Mouse (Mus musculus) forebrain, postnatal 0 days (tissue): ENCODE results near the gene Borcs5. TPM values are rescaled to one million over a fixed set of nuclear protein-coding genes. Genes with fewer than 3 reads are reported as not detected.
A peak's percentile ranks its signal among the peaks of the same experiment; 100 is the strongest.

Experiments
- ATAC-seq: fragments of 200-750 bp; cut with Nextera tagmentation; 2 replicates; pipeline ENCODE4 v1.8.0; 2017; ENCODE audit warnings: mild to moderate bottlenecking, moderate library complexity
- DNase-seq: peaks from one replicate; pipeline ENCODE4 v3.0.0-alpha.2; 2015
- H3K27ac ChIP-seq: fragments of 300-500 bp; sonication (generic); 2 replicates; pipeline ENCODE4 v1.5.1; 2014; ENCODE audit warnings: low read depth, mild to moderate bottlenecking, antibody characterized with exemption, low read length, moderate library complexity, mixed read lengths
- H3K27me3 ChIP-seq: fragments of 300-500 bp; sonication (generic); 2 replicates; pipeline ENCODE4 v1.6.1; 2014; ENCODE audit warnings: mild to moderate bottlenecking, low read length, mixed read lengths; ENCODE audit not compliant: insufficient read depth
- H3K36me3 ChIP-seq: fragments of 300-500 bp; sonication (generic); 2 replicates; pipeline ENCODE4 v1.6.1; 2014; ENCODE audit warnings: mild to moderate bottlenecking, moderate library complexity; ENCODE audit not compliant: insufficient read depth
- H3K4me1 ChIP-seq: fragments of 300-500 bp; sonication (generic); 2 replicates; pipeline ENCODE4 v1.6.1; 2014; ENCODE audit warnings: antibody characterized with exemption; ENCODE audit not compliant: insufficient read depth
- H3K4me2 ChIP-seq: fragments of 300-500 bp; sonication (generic); 2 replicates; pipeline ENCODE4 v1.6.1; 2014; ENCODE audit warnings: low read depth, mild to moderate bottlenecking, moderate library complexity
- H3K4me3 ChIP-seq: fragments of 300-500 bp; sonication (generic); 2 replicates; pipeline ENCODE4 v1.5.1; 2014; ENCODE audit warnings: low read depth, low read length, mixed read lengths
- H3K9ac ChIP-seq: fragments of 300-500 bp; sonication (generic); 2 replicates; pipeline ENCODE4 v1.6.1; 2014; ENCODE audit warnings: mild to moderate bottlenecking
- H3K9me3 ChIP-seq: fragments of 300-500 bp; sonication (generic); 2 replicates; pipeline ENCODE4 v1.6.1; 2016; ENCODE audit warnings: low read length
- CTCF ChIP-seq: sonication (generic); IDR thresholded peaks from 2 replicates; pipeline ENCODE4 v1.5.1; 2016; ENCODE audit warnings: antibody characterized with exemption, control low read depth, low read depth
- WGBS: fragments of 180-500 bp; shearing (Covaris S2); extraction: QIAGEN DNeasy Blood & Tissue Kit; methylation state at CpG from one replicate; pipeline ENCODE4 v1.1.7; 2014; 5-methylcytosine and 5-hydroxymethylcytosine counted together
- polyA plus RNA-seq: library from polyadenylated mRNA; unstranded; fragments of >200 nt; fragmentation: Nextera tagmentation; extraction: Ambion mirVana; gene quantifications from 2 replicates; pipeline ENCODE4 v1.2.1, GENCODE M21; 2015
- total RNA-seq: library from RNA; depleted of rRNA; stranded (reverse); fragments of >200 nt; gene quantifications from 2 replicates; pipeline ENCODE4 v1.2.3, GENCODE M21; 2014

Borcs5 gene
- total and polyA plus RNA-seq, 2 experiments from 2014 or later, result 41.2 to 42.6 TPM

- 42% methylated on average over 2 of the region's 2 CpGs for WGBS
- peak; percentile 58 for ATAC-seq
These were observed 45.7 kb downstream of the Borcs5 start for GRCm38 (mm10) chr6:134685040-134685439.

GRCm38 (mm10) chr6:134685515-134685914 lies 46.2 kb downstream of the Borcs5 start:
- Histone ChIP-seq H3K4me1 (no peaks in the 10 kb centered on the region; the same call in 1 of the 2 replicates), H3K9me3 (no peaks in the 10 kb centered on the region), H3K27me3 (no peaks in the 10 kb centered on the region), H3K4me3 (no peak overlapping the region), H3K9ac (no peak overlapping the region), H3K36me3 (peaks cover 4% of the 10 kb centered on the region; the same call in 1 of the 2 replicates), H3K4me2 (no peak overlapping the region), H3K27ac (no peak overlapping the region; the same call in 1 of the 2 replicates)
- 78% methylated on average over 6 of the region's 6 CpGs for WGBS
- no peak for TF ChIP-seq CTCF
- DNase-seq (no peak), ATAC-seq (0 out of 2 replicates have a peak, but pooled peaks have one; percentile 12)

More at GRCm38 (mm10) chr6:134685040-134685439, 45.7 kb downstream of the Borcs5 start:
- H3K27me3 ChIP-seq, result no peaks in the 10 kb centered on the region
- H3K4me2 ChIP-seq, result no peak overlapping the region
- H3K4me3 ChIP-seq, result no peak overlapping the region
- H3K4me1 ChIP-seq, result no peaks in the 10 kb centered on the region; the same call in 1 of the 2 replicates
- TF ChIP-seq CTCF, result no peak
- H3K27ac ChIP-seq, result peak overlapping the region; percentile 21; the same call in 1 of the 2 replicates
- peaks cover 4% of the 10 kb centered on the region; the same call in 1 of the 2 replicates for H3K36me3 ChIP-seq
- no peak overlapping the region for H3K9ac ChIP-seq
- no peaks in the 10 kb centered on the region for H3K9me3 ChIP-seq
- peak; percentile 8 for DNase-seq

GRCm38 (mm10) chr6:134694498-134694897 lies 55.2 kb downstream of the Borcs5 start:
- DNase-seq (no peak), ATAC-seq (no peak)
- Histone ChIP-seq H3K9ac (no peak overlapping the region), H3K4me2 (no peak overlapping the region), H3K36me3 (no peaks in the 10 kb centered on the region), H3K9me3 (no peaks in the 10 kb centered on the region), H3K27me3 (no peaks in the 10 kb centered on the region), H3K4me1 (no peaks in the 10 kb centered on the region), H3K27ac (no peak overlapping the region), H3K4me3 (no peak overlapping the region)
- 93% methylated on average over 6 of the region's 6 CpGs for WGBS
- no peak for TF ChIP-seq CTCF

- 94% methylated on average over 3 of the region's 3 CpGs for WGBS
- Histone ChIP-seq H3K36me3 (no peaks in the 10 kb centered on the region), H3K4me1 (no peaks in the 10 kb centered on the region), H3K27ac (no peak overlapping the region), H3K4me2 (no peak overlapping the region), H3K9me3 (no peaks in the 10 kb centered on the region), H3K4me3 (no peak overlapping the region), H3K27me3 (no peaks in the 10 kb centered on the region), H3K9ac (no peak overlapping the region)
- TF ChIP-seq CTCF, result no peak
- ATAC-seq, result no peak
- DNase-seq, result no peak
These were observed 55.7 kb downstream of the Borcs5 start for GRCm38 (mm10) chr6:134694988-134695387.

GRCm38 (mm10) chr6:134695625-134696024 lies 56.3 kb downstream of the Borcs5 start:
- H3K4me2 ChIP-seq, result no peak overlapping the region
- no peak overlapping the region for H3K27ac ChIP-seq
- 80% methylated on average over 3 of the region's 3 CpGs for WGBS
- no peaks in the 10 kb centered on the region for H3K36me3 ChIP-seq
- H3K4me3 ChIP-seq, result no peak overlapping the region
- DNase-seq (no peak), ATAC-seq (0 out of 2 replicates have a peak, but pooled peaks have one; percentile 28)
- H3K9me3 ChIP-seq, result no peaks in the 10 kb centered on the region
- no peaks in the 10 kb centered on the region for H3K27me3 ChIP-seq
- no peaks in the 10 kb centered on the region for H3K4me1 ChIP-seq
- H3K9ac ChIP-seq, result no peak overlapping the region
- no peak for TF ChIP-seq CTCF

- Histone ChIP-seq H3K4me1 (no peaks in the 10 kb centered on the region), H3K27me3 (no peaks in the 10 kb centered on the region), H3K9ac (no peak overlapping the region), H3K9me3 (no peaks in the 10 kb centered on the region), H3K4me3 (no peak overlapping the region), H3K4me2 (no peak overlapping the region), H3K36me3 (no peaks in the 10 kb centered on the region), H3K27ac (no peak overlapping the region)
- WGBS, result 61% methylated on average over 4 of the region's 4 CpGs
- TF ChIP-seq CTCF, result no peak
- ATAC-seq (peak; percentile 86), DNase-seq (peak; percentile 61)
These were observed 56.8 kb downstream of the Borcs5 start for GRCm38 (mm10) chr6:134696146-134696545.

- Histone ChIP-seq H3K36me3 (no peaks in the 10 kb centered on the region), H3K4me2 (no peak overlapping the region), H3K9ac (no peak overlapping the region), H3K4me3 (no peak overlapping the region), H3K27ac (no peak overlapping the region), H3K27me3 (no peaks in the 10 kb centered on the region), H3K4me1 (no peaks in the 10 kb centered on the region), H3K9me3 (no peaks in the 10 kb centered on the region)
- WGBS, result 77% methylated on average over 2 of the region's 2 CpGs
- no peak for TF ChIP-seq CTCF
- no peak for DNase-seq
- ATAC-seq, result no peak
These were observed 57.2 kb downstream of the Borcs5 start for GRCm38 (mm10) chr6:134696554-134696953.
